Mouse (Mus musculus) megakaryocyte, embryonic 14.5 days (primary cell): ENCODE measurements around the gene Ttc39b.

Experiments
- FLI1 ChIP-seq: IDR thresholded peaks from 2 replicates; pipeline ENCODE4 v1.6.1; 2012; ENCODE audit warnings: low read length, inconsistent platforms, mixed read lengths
- GATA1 ChIP-seq: IDR thresholded peaks from 3 replicates; pipeline ENCODE4 v1.6.1; 2012; ENCODE audit warnings: mixed read lengths, low read length, inconsistent platforms, borderline replicate concordance

GRCm38 (mm10) chr4:83316718-83317117, 7.3 kb downstream of the Ttc39b start:
- TF ChIP-seq GATA1 (no peak), FLI1 (no peak)
